Mouse (Mus musculus): ENCODE results near the gene Emid1.

GRCm38 (mm10) chr11:5182870-5183269, 30.8 kb upstream of the Emid1 start:
- no peak for TF ChIP-seq CTCF (IDR thresholded peaks at IDR 0.05; ENCODE audit: extremely low read depth, insufficient read length, insufficient replicate concordance, low read depth, low read length)
- TF ChIP-seq POLR2A (IDR thresholded peaks at IDR 0.05; ENCODE audit: low read depth, low read length) = no peak

Measured in small intestine, adult 2 months (tissue).